ENCODE assay signal across 16 mouse cellular contexts in the genomic region with DNA sequence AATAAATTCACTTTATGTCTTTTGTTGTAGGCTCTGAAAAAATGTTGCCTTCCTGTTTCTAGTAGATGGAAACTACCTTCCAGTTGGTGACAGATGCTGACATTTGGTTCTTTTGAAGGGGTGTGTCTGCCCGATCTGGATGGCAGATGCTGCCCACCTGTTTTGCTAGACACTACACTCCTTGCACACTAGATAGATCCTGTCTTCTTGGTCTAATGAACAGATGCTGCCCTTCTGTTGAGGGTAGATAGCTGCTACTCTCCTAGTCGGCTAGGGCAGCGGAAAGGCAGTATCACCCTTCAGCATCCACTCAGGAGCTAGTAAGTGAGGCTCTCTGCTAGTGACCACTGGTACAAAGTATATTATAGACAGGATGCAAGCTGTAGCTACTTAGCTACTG.
"Had no signal": no experiment of that assay in that cellular context is flagged by ENCODE, and none has a peak within 500 bp of the region (broad histone marks: within the 10 kb centered on the region; RNA-seq: fewer than 3 reads in every experiment).

No protein-coding gene starts in this region.

- ATAC-seq: midbrain, embryonic 16.5 days had no signal

- H3K9ac ChIP-seq: liver, embryonic 14.5 days; lung, embryonic 14.5 days; midbrain, embryonic 12.5 days; neural tube, embryonic 12.5 days; stomach, embryonic 15.5 days had no signal

- H3K4me2 ChIP-seq: lung, embryonic 14.5 days; midbrain, embryonic 12.5 days; neural tube, embryonic 12.5 days; stomach, embryonic 15.5 days had no signal

- H3K4me3 ChIP-seq: midbrain, embryonic 10.5 days; midbrain, embryonic 12.5 days; neural tube, embryonic 12.5 days; stomach, embryonic 15.5 days had no signal

- H3K27me3 ChIP-seq: midbrain, embryonic 12.5 days; neural tube, embryonic 12.5 days; stomach, embryonic 15.5 days had no signal

- H3K9me3 ChIP-seq: midbrain, embryonic 10.5 days; midbrain, embryonic 12.5 days; neural tube, embryonic 12.5 days; stomach, embryonic 15.5 days had no signal

- DNase-seq: lung, adult 18-20 months; lung, embryonic 14.5 days; lung, postnatal 10 days; lung, postnatal 4 days; midbrain, embryonic 14.5 days; right cerebral cortex, postnatal 14 days; thymus, adult 2 months; thymus, postnatal 25 days; thymus, postnatal 4 days had no signal

- H3K27ac ChIP-seq: liver, embryonic 14.5 days; midbrain, embryonic 10.5 days; midbrain, embryonic 12.5 days; neural tube, embryonic 12.5 days; stomach, embryonic 15.5 days; stomach, postnatal 0 days had no signal

- H3K36me3 ChIP-seq: midbrain, embryonic 10.5 days; midbrain, embryonic 12.5 days; neural tube, embryonic 12.5 days; stomach, embryonic 15.5 days had no signal
